Mouse (Mus musculus) brain, adult 2 months (tissue): ENCODE measurements around the gene Jak2.

Source experiments
- DNase-seq: peaks from one replicate; pipeline ENCODE4 v3.0.0; 2011; ENCODE audit warnings: low read depth, low spot score

Gene Jak2

GRCm38 (mm10) chr19:29300919-29301318 is 49.3 kb downstream of the Jak2 start:
- no peak for DNase-seq

GRCm38 (mm10) chr19:29302119-29302518 is 50.5 kb downstream of the Jak2 start:
- no peak for DNase-seq

GRCm38 (mm10) chr19:29308832-29309231 is 57.2 kb downstream of the Jak2 start:
- DNase-seq: no peak

- peak; percentile 73 for DNase-seq
Measured at GRCm38 (mm10) chr19:29311791-29312190, 60.2 kb downstream of the Jak2 start.

GRCm38 (mm10) chr19:29312661-29313060 is 61.0 kb downstream of the Jak2 start:
- DNase-seq: peak; percentile 36

GRCm38 (mm10) chr19:29323416-29324049 is 71.9 kb downstream of the Jak2 start:
- no peak for DNase-seq

- peak; percentile 43 for DNase-seq
Measured at GRCm38 (mm10) chr19:29325053-29325851, 73.6 kb downstream of the Jak2 start, which contains the start of gene Insl6. Insl6 (minus strand) TSS chr19:29325356.

GRCm38 (mm10) chr19:29325852-29326180 is 74.2 kb downstream of the Jak2 start:
- DNase-seq: no peak

GRCm38 (mm10) chr19:29326396-29326795 is 74.8 kb downstream of the Jak2 start:
- no peak for DNase-seq

- no peak for DNase-seq
Measured at GRCm38 (mm10) chr19:29326822-29327552, 75.4 kb downstream of the Jak2 start.

GRCm38 (mm10) chr19:29334068-29334745 is 82.6 kb downstream of the Jak2 start, which contains the start of gene Rln1:
Rln1 (minus strand) TSS chr19:29334670.
- peak; percentile 51 for DNase-seq

- DNase-seq: no peak
Measured at GRCm38 (mm10) chr19:29336624-29337023, 85.0 kb downstream of the Jak2 start.

- DNase-seq: no peak
Measured at GRCm38 (mm10) chr19:29341029-29341428, 89.4 kb downstream of the Jak2 start.

GRCm38 (mm10) chr19:29342281-29342680 is 90.7 kb downstream of the Jak2 start:
- DNase-seq: no peak

- DNase-seq: no peak
Measured at GRCm38 (mm10) chr19:29344868-29345267, 93.2 kb downstream of the Jak2 start.

GRCm38 (mm10) chr19:29345636-29346035 is 94.0 kb downstream of the Jak2 start:
- DNase-seq: peak; percentile 23

- DNase-seq: no peak
Measured at GRCm38 (mm10) chr19:29350991-29351390, 99.4 kb downstream of the Jak2 start.

GRCm38 (mm10) chr19:29354895-29355877 is 103.6 kb downstream of the Jak2 start:
- peak; percentile 93 for DNase-seq

- peak; percentile 34 for DNase-seq
Measured at GRCm38 (mm10) chr19:29356281-29356680, 104.7 kb downstream of the Jak2 start.

GRCm38 (mm10) chr19:29360251-29360650 is 108.6 kb downstream of the Jak2 start:
- DNase-seq: no peak
